Comparison of ENCODE assay signal across 9 mouse cellular contexts in the genomic region with DNA sequence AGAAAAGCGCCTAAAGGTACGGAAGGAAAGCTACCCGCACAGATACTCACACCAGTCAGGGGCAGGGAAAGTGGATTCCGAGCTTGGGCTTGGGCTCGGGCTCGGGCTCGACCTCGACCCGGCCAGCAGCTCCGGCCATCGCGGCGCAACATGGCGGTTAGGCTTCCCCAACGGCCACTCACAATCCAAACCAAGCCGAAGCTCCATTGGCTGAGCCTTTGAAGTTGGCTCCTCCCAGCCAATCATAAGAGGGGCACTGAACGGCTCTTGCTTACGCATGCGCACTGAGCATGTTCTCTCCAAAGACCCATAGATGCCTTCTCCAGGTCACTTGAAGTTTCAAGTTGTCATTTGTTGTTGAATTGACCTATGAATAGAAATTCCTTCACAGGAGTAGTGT. TPM values are rescaled to one million over a fixed set of nuclear protein-coding genes. Genes with fewer than 3 reads are reported as not detected.
DNase-seq lines count a peak whose midpoint lies in the region.
"Had no signal": no experiment of that assay in that cellular context is flagged by ENCODE, and none has a peak within 500 bp of the region (broad histone marks: within the 10 kb centered on the region; RNA-seq: fewer than 3 reads in every experiment).

TSS of gene Ddx19b (minus strand) at position 180 of the 400 bp plus-strand sequence.

- no peak for DNase-seq in adrenal gland, postnatal 14 days
- DNase-seq in adrenal gland, adult (ENCODE audit: inconsistent age in 2 of 2, low spot score in 1 of 2) = no peak
- DNase-seq in layer of hippocampus, adult 8-10 months (ENCODE audit: low spot score in 2 of 2) = no peak
- DNase-seq in layer of hippocampus, adult 11-12 months (ENCODE audit: low spot score) = no peak
- no peak for DNase-seq in gastrocnemius, postnatal 25 days
- no peak for DNase-seq in left cerebral cortex, postnatal 36 days (ENCODE audit: low spot score in 2 of 2)
- DNase-seq in retina, embryonic 14.5 days (ENCODE audit: low spot score) = no peak
- DNase-seq in cerebellum, adult 18-20 months = no peak
- DNase-seq: cerebellum, postnatal 10 days had no signal

- intact Hi-C loops in left cerebral cortex, postnatal 36 days (cut with DNase I) = no loop called here

RNA-seq across cellular contexts. Expression of gene Ddx19b, which starts in this region (rescaled TPM):
- 12.1 and 12.6 TPM in 2 replicates for total RNA-seq in adrenal gland, postnatal 14 days (2021)
- total RNA-seq in layer of hippocampus, adult 8-10 months (2022) = 10 to 100 TPM; 15.9 to 20.4 (median 16.6) TPM
- total RNA-seq in gastrocnemius, postnatal 25 days (2021) = 10 to 100 TPM; 11.4 to 11.5 TPM
- total RNA-seq in left cerebral cortex, postnatal 36 days (2021) = 10 to 100 TPM; 23.3 to 24.1 TPM
